Mouse (Mus musculus): ENCODE results near the gene Map3k1.
A peak's percentile ranks its signal among the peaks of the same experiment; 100 is the strongest.

Gene Map3k1

DNA sequence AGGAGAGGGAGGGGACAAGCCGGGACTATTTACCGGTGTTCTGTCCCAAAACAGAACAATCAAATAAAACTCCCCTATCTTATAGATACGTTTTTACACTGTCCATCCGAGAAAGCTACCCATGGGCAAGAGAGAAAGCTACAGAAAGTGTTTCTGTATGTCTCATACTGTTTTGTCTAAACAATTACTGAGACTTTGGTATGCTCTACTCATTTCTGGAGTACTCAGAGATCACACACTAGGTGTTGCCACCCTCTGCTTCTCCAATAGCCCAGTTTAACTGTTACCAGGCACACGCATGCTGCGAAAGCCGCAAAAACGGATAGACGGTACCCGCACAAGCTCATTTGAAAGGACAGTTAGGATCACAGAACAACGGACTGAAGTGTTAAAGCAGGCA lies 17.2 kb downstream of the Map3k1 start:
- ATAC-seq (ENCODE audit: low TSS enrichment), result no peak

- no peak for ATAC-seq (ENCODE audit: low TSS enrichment)
Measured at GRCm38 (mm10) chr13:111789420-111790065, 19.2 kb downstream of the Map3k1 start.

DNA sequence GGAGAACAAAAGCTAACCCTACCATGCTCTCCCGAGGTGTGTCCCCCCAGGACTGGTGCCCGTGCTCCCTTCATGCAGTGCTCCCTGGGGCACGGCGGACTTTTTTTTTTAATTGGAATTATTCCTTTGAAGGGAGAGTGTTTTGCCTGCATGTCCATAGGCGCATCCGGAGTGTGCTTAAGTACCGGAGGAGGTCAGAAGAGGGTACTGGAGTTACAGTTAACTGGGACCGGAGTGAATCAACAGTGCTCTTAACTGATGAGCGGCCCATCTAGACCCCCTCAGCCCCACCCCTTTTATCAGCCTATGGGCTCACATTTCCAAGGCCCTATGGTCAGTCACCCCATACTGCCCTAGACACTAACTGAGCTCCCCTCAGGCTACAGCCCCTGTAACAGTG lies 19.9 kb downstream of the Map3k1 start:
- ATAC-seq (ENCODE audit: low TSS enrichment), result no peak

- ATAC-seq (ENCODE audit: low TSS enrichment), result peak; percentile 58
Measured at GRCm38 (mm10) chr13:111787857-111788619, 20.8 kb downstream of the Map3k1 start.

DNA sequence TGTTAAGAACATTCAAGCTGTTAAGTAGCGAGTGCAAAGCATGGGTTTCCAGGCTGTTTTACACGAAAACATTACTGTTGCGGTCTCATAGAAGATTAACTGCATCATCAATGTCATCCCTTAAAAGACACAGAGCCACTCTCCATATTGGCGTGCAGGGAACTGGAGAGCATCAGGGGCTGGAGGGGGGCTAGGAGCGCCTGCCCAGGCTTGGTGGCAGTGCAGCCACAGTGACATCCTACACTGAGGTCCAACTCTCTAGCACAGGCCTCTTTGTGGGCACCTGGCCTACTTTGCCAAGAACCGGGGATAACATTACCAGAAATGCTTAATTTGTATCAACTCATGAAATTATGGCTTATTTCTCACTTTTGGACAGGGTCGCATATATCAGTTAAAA lies 22.2 kb downstream of the Map3k1 start:
- ATAC-seq (ENCODE audit: low TSS enrichment), result no peak

- ATAC-seq (ENCODE audit: low TSS enrichment), result no peak
Measured at GRCm38 (mm10) chr13:111783451-111783850, 25.3 kb downstream of the Map3k1 start.

- ATAC-seq (ENCODE audit: low TSS enrichment), result no peak
Measured at GRCm38 (mm10) chr13:111779471-111779870, 29.3 kb downstream of the Map3k1 start.

DNA sequence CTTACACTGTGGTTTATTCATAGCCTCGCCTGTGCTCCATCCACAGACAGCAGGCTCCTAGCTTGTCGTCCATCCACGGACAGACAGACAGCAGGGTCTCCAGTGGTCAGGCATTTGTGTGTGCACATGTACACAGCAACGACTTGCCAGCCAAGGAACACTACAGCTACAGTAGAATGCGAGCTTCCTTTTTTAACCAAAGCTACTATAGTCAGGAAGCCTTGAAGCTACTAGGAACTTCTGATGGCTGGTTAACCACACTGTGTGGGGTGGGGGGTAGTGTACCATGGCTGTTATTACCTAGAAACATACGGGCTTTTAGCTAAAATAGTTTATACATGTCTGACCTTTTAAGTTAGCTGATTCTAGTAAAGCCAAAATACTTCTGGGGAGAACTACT lies 30.2 kb downstream of the Map3k1 start:
- no peak for ATAC-seq (ENCODE audit: low TSS enrichment)

- peak; percentile 24; the same call in 1 of the 2 replicates for ATAC-seq (ENCODE audit: low TSS enrichment)
Measured at GRCm38 (mm10) chr13:111777865-111778264, 30.9 kb downstream of the Map3k1 start.

- peak; percentile 45 for ATAC-seq (ENCODE audit: low TSS enrichment)
Measured at GRCm38 (mm10) chr13:111777179-111777578, 31.6 kb downstream of the Map3k1 start.

GRCm38 (mm10) chr13:111772075-111772474 lies 36.7 kb downstream of the Map3k1 start:
- no peak for ATAC-seq (ENCODE audit: low TSS enrichment)

DNA sequence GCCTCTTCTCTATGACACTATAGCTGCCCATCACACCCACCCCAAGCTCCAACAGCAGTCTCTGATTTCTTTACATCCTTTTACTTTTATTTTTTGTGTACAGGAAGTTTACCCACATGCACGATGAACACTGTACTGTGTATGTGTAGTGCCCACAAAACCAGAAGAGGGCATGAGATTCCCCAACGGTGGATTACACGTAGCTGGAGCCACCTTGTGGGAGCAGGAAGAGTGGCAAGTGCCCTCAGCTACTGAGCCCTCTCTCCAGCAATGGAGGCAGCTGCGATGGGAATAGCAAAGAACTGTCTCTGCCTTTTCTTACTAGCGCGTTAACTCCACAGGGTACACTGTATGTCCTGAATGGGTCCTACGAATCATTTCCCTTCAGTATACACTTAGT lies 37.6 kb downstream of the Map3k1 start:
- ATAC-seq (ENCODE audit: low TSS enrichment), result peak; percentile 100

GRCm38 (mm10) chr13:111770776-111771175 lies 38.0 kb downstream of the Map3k1 start:
- ATAC-seq (ENCODE audit: low TSS enrichment), result no peak

- ATAC-seq (ENCODE audit: low TSS enrichment), result no peak
Measured at GRCm38 (mm10) chr13:111762526-111762925, 46.3 kb downstream of the Map3k1 start.

DNA sequence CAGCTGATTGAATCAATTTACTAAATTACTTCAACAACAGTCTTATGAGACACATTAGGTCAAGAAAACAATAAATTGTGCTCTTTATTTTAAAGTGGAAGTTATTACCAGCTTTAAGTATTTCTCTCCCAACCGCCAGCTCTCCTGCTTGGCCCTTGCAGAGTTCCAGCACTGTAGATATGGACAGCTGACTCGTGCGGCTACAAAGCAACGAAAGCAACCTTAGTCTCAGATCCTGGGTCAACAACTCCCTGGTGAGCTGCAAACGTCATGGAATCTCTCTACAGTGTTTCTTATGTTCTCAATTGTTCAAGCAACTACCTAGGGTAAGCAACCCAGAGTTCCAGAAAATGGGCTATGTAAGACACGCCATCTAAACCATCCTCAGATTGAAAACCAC lies 51.8 kb downstream of the Map3k1 start:
- no peak for ATAC-seq (ENCODE audit: low TSS enrichment)

DNA sequence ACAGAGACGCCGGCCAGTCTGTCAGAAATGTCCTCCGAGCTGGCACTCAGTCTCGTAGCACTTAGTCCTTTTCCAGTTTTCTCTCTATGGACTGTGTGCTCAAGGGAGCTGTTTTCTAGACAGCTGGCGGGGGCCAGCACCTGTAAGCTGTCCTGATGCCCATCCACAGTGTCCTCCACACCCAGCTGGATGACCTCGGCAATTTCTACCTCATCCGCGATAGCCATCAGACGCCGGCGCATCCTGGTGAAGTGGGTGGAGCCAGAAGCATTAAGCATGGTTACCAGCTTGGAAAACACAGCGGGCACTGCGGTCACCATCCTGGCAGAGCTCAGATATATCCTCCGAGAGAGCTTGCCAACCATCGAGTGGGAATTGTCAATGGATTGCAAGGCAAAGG lies 52.9 kb downstream of the Map3k1 start:
- no peak for ATAC-seq (ENCODE audit: low TSS enrichment)

GRCm38 (mm10) chr13:111755377-111755776 lies 53.4 kb downstream of the Map3k1 start:
- ATAC-seq (ENCODE audit: low TSS enrichment), result no peak

- ATAC-seq (ENCODE audit: low TSS enrichment), result no peak
Measured at GRCm38 (mm10) chr13:111753321-111753720, 55.5 kb downstream of the Map3k1 start.

GRCm38 (mm10) chr13:111748301-111749062 lies 60.3 kb downstream of the Map3k1 start:
- no peak for ATAC-seq (ENCODE audit: low TSS enrichment)

- ATAC-seq (ENCODE audit: low TSS enrichment), result no peak
Measured at GRCm38 (mm10) chr13:111746831-111747230, 62.0 kb downstream of the Map3k1 start.

GRCm38 (mm10) chr13:111745216-111745615 lies 63.6 kb downstream of the Map3k1 start:
- ATAC-seq (ENCODE audit: low TSS enrichment), result no peak

DNA sequence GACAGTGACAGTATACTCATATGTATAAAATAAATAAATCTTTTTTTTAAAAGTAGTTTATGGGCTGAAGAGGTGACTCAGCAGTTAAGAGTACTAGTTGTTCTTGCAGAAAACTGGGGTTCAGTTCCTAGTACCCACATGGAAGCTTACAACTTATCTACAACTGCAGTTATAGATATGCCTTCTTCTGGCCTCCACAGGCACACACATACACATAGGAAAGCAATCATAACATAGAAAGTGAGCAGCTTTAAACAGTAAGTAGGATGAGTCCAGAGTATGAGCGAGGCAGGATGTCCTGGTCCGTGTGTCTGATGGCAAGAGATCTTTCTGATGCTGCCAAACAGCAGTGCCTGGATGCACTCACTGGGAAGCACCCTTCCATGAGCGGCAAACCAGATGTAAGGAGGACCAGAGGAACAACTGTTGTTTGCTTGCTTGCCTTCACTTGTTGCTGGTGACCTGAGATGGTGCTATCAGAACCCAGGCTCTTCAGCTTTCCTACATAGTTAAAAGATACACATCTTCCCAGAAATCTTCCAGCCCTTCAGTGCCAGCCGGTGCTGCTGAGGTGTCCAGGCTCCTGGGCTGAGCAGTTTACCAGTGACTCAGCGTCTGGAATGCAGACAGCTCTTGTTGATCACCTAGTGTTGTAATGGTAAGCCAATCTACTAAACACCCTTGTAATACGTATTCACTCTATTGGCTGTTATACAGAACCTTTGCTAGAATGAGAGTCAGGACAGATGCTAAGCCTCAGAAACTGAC lies 64.4 kb downstream of the Map3k1 start:
- ATAC-seq (ENCODE audit: low TSS enrichment), result no peak

All from frontal cortex, adult (tissue).